Mouse (Mus musculus): ENCODE data around the gene Rasal1. TPM values are rescaled to one million over a fixed set of nuclear protein-coding genes. Genes with fewer than 3 reads are reported as not detected.

Gene Rasal1
- total RNA-seq, 1 experiment from 2014 or later = 4.5 TPM

- no peak for ATAC-seq (ENCODE audit: extremely low read depth, insufficient number of reproducible peaks, low FRiP score, poor library complexity, severe bottlenecking)
Measured at GRCm38 (mm10) chr5:120682982-120683771, 34.6 kb downstream of the Rasal1 start.

DNA sequence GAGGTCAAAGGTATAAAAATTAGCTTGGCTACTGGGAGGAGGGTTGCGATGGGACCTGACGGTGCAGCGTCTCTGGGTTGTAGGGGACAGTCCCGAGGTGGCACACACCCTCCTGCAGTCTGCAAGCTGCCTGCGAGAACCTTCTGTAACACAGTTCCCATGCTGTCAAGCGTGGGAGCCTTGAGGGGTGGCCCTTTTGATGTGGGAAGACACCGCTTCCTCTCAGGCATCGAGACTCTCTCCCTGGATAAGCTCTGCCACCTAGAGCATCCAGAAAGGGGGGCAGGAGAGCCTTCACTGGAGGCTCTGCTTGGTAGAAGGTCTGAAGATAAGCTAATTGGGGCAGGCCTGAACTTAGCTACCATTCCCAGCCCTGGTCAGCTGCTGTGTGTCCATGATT, 37.1 kb downstream of the Rasal1 start:
- peak; percentile 15; the same call in 1 of the 2 replicates for ATAC-seq (ENCODE audit: extremely low read depth, insufficient number of reproducible peaks, low FRiP score, poor library complexity, severe bottlenecking)

DNA sequence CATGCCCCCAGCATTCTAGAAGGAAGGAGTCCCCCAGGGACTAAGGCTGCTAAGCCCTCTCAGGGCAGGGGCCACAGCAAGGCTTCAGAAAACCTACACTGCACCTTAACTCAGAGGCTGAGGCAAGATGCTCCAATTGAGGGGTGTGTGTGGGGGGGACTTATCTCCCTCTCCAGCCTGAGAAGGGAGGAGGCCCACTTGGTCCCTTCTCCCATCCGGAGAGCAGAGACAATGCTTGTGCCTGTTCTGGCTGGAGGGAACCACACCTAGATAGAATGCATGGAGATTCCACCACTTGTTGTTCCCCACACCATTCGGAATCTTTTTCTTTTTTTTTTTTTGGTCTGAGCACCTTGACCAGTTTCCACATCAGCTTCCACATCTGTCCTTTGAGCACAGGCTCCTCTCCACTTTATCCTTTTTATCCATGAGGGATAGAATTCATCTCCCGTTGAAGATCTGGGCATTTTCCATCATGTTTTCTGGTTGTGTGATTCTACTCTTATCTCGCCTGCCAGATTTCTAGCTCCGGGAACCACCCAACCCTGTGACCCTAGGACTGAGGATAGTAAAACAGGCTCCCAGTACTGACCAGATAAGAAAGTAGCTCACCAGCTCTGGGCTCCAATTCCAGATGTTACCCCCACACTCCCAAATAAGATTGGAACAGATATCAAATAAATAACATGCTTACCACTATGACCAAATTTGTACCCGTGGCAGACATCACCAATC, 38.3 kb downstream of the Rasal1 start:
- no peak for ATAC-seq (ENCODE audit: extremely low read depth, insufficient number of reproducible peaks, low FRiP score, poor library complexity, severe bottlenecking)

DNA sequence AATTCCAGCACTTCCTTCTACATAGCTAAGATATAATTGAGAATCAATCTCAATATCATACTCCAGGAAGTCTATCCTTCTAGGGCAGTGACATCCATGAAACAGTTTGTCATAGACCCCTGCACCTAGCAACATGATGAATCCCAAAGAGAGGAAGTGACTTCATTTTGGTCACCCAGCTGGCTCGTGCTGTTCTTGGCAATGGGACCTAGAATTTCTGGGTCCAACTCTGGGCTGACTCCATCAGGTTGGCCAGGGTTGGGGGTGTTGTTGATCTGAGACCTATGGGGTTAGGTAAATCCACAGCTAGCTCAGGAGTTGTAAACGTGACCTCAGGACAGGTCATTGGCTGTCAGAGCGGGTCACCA, 38.9 kb downstream of the Rasal1 start:
- ATAC-seq (ENCODE audit: extremely low read depth, insufficient number of reproducible peaks, low FRiP score, poor library complexity, severe bottlenecking) = no peak

DNA sequence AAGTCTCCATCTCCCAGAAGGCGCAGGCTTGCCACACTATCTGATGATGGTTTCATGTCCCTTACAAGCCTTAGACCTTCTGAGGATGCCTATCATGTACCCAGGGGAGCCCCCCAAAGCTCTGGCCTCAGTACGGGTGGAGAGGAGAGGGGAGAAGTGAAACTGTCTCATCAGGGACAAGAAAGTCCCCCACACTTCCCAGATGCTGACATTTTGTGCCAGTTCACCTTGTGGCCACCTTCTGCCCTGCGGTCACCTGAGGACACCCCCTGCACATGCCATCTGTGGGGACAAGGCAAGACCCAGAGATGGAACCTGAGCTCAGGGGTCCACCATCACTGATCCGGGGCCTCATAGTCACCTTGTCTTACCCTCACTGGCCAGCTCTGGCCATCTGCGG, 39.3 kb downstream of the Rasal1 start:
- ATAC-seq (ENCODE audit: extremely low read depth, insufficient number of reproducible peaks, low FRiP score, poor library complexity, severe bottlenecking) = peak; percentile 30; the same call in 1 of the 2 replicates

- ATAC-seq (ENCODE audit: extremely low read depth, insufficient number of reproducible peaks, low FRiP score, poor library complexity, severe bottlenecking) = no peak
Measured at GRCm38 (mm10) chr5:120688434-120688833, 39.8 kb downstream of the Rasal1 start.

GRCm38 (mm10) chr5:120690417-120690816, 41.8 kb downstream of the Rasal1 start:
- no peak for ATAC-seq (ENCODE audit: extremely low read depth, insufficient number of reproducible peaks, low FRiP score, poor library complexity, severe bottlenecking)

GRCm38 (mm10) chr5:120692034-120692433, 43.4 kb downstream of the Rasal1 start:
- ATAC-seq (ENCODE audit: extremely low read depth, insufficient number of reproducible peaks, low FRiP score, poor library complexity, severe bottlenecking) = no peak

- ATAC-seq (ENCODE audit: extremely low read depth, insufficient number of reproducible peaks, low FRiP score, poor library complexity, severe bottlenecking) = peak; percentile 84
Measured at GRCm38 (mm10) chr5:120693931-120694694, 45.5 kb downstream of the Rasal1 start.

- ATAC-seq (ENCODE audit: extremely low read depth, insufficient number of reproducible peaks, low FRiP score, poor library complexity, severe bottlenecking) = no peak
Measured at GRCm38 (mm10) chr5:120694695-120695074, 46.1 kb downstream of the Rasal1 start.

DNA sequence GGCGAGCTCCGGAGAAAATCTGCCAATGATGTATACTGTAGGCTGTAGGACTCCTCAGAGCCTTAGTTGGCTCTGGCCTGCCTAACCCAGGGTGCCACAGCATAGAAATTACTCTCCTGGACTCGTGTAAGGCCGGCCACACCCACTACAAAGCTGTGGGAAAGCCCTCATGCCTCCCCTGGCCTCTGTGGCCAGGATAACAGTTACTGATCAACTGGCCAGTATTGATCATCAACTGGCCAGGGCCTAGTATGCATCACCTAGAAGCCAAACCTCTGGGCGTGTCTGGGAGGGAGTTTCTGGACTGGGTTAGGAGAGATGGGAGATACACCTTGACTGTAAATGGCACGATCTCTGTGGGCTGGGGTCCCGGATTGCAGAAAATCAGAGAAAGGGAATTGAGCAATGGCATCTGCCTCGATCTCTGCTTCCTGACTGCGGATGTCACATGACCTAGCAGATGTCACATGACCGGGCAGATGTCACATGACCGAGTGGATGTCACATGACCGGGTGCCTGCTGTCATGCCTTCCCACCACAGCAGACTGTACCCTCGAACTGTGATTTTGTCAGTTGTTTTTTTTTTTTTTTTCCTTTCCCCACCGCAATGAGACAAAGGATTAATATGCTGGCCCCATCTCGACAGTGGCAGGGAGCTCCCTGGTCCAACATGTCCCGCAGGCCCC, 47.6 kb downstream of the Rasal1 start:
- no peak for ATAC-seq (ENCODE audit: extremely low read depth, insufficient number of reproducible peaks, low FRiP score, poor library complexity, severe bottlenecking)

DNA sequence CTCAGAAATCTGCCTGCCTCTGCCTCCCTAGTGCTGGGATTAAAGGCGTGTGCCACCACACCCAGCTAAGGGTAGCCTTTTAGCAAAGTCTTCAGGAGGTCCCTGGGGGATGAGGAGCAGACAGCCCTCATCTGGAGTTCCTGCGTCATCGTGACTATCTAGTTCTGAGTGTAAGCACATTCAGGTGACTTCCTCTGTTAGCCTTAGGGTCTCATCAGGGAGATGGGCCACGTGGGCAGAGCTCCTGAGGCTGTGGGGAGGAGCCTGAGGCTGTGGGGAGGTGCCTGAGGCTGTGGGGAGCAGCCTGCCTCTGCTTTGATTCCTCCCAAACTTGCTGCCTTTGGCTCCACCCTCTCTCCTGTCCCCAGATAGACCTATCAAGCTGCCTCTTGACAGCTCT, 48.3 kb downstream of the Rasal1 start:
- ATAC-seq (ENCODE audit: extremely low read depth, insufficient number of reproducible peaks, low FRiP score, poor library complexity, severe bottlenecking) = peak; percentile 50

- no peak for ATAC-seq (ENCODE audit: extremely low read depth, insufficient number of reproducible peaks, low FRiP score, poor library complexity, severe bottlenecking)
Measured at GRCm38 (mm10) chr5:120698181-120698580, 49.6 kb downstream of the Rasal1 start.

DNA sequence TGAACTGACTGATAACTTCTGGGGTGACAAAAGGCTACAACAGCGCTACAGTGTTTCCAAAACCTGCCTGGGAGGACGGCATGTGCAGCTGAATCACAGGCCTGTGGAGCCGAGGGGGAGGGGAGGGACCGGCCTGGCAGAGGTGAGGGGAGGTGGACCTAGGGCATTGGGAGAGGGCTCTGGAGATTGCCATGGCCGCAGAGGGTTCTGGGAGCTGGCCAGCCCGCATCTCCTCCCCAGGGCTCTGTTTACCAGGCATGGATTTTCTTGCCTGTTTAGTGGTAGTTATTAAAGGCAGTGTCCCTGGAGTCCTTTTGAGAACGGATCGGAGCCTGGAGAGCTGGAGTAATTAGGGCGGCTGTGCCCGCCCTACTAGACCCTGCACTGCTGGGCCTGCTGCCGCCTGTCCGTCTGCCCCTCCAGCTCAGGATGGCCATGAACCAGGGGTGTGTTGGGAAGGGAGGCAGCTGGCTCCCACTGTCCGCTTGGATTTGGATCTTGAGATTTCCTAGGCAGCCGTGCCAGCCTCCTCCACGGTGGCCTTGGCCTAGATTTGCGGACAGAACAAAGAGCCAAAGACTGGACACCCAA, 50.3 kb downstream of the Rasal1 start:
- no peak for ATAC-seq (ENCODE audit: extremely low read depth, insufficient number of reproducible peaks, low FRiP score, poor library complexity, severe bottlenecking)

GRCm38 (mm10) chr5:120700996-120701790, 52.6 kb downstream of the Rasal1 start:
- ATAC-seq (ENCODE audit: extremely low read depth, insufficient number of reproducible peaks, low FRiP score, poor library complexity, severe bottlenecking) = no peak

- ATAC-seq (ENCODE audit: extremely low read depth, insufficient number of reproducible peaks, low FRiP score, poor library complexity, severe bottlenecking) = no peak
Measured at GRCm38 (mm10) chr5:120702421-120702820, 53.8 kb downstream of the Rasal1 start.

- ATAC-seq (ENCODE audit: extremely low read depth, insufficient number of reproducible peaks, low FRiP score, poor library complexity, severe bottlenecking) = no peak
Measured at GRCm38 (mm10) chr5:120702969-120703368, 54.4 kb downstream of the Rasal1 start.

GRCm38 (mm10) chr5:120703660-120704059, 55.0 kb downstream of the Rasal1 start:
- no peak for ATAC-seq (ENCODE audit: extremely low read depth, insufficient number of reproducible peaks, low FRiP score, poor library complexity, severe bottlenecking)

Data from neutrophil, adult 5-6 weeks (primary cell).